In the genomic region with DNA sequence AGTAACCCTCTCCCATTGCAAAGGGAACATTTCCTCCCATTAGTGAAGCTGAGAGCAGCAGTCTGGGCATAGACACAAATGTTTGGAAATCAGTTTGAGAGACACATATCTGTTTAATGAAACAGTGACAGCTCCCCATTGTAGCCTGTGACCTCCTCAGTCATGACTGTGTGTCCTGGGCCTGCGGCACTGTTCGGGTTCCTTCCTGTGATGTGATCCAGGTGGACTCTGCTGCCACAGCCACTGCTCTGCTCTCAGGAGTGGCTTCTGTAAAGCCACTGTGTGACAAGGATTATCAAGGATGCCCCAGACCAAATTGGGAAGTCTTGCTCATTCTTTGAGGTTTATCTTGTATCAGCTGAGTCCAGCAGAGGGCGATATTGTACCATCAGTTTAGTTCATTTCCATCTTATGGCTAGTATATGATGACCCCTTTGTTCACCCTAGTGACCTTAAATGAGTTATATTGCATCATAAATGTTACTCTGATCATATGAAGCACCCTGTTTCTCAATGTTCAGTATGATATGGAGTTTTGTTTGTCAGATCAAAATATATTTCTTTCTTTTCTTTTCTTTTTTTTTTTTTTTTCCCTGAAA, we compare ENCODE assay signal across 8 mouse cellular contexts. TPM values are rescaled to one million over a fixed set of nuclear protein-coding genes. Genes with fewer than 3 reads are reported as not detected.
A peak's percentile ranks its signal among the peaks of the same experiment; 100 is the strongest.
DNase-seq lines count a peak whose midpoint lies in the region; ATAC-seq lines count a peak whose summit lies in the region.

No protein-coding gene starts in this region.

- WGBS in forebrain, embryonic 11.5 days = 43% methylated on average over 3 of the region's 3 CpGs
- WGBS in forebrain, embryonic 16.5 days = 52% methylated on average over 3 of the region's 3 CpGs
- 45% methylated on average over 3 of the region's 3 CpGs for WGBS in hindbrain, embryonic 12.5 days

- H3K4me3 ChIP-seq in forebrain, embryonic 11.5 days (ENCODE audit: low read depth, low read length) = no peak overlapping the region
- no peak overlapping the region for H3K4me3 ChIP-seq in forebrain, embryonic 16.5 days (replicated peaks; ENCODE audit: low read length)
- H3K4me3 ChIP-seq in hindbrain, embryonic 12.5 days = no peak overlapping the region

- H3K27ac ChIP-seq in forebrain, embryonic 11.5 days (ENCODE audit: low read depth, low read length) = no peak overlapping the region
- H3K27ac ChIP-seq in forebrain, embryonic 16.5 days (ENCODE audit: low read length) = no peak overlapping the region
- H3K27ac ChIP-seq in hindbrain, embryonic 12.5 days = no peak overlapping the region

- ATAC-seq in forebrain, embryonic 11.5 days (replicated peaks; ENCODE audit: low FRiP score) = peak; percentile 39; the same call in 1 of the 2 replicates
- ATAC-seq in forebrain, embryonic 16.5 days = no peak
- ATAC-seq in hindbrain, embryonic 12.5 days (ENCODE audit: low FRiP score) = peak; percentile 26; the same call in 1 of the 2 replicates
- peak; percentile 97 for ATAC-seq in megakaryocyte progenitor cell, adult 5-6 weeks (replicated peaks; ENCODE audit: poor library complexity)

- no peaks in the 10 kb centered on the region; the same call in 1 of the 2 replicates for H3K36me3 ChIP-seq in forebrain, embryonic 11.5 days (ENCODE audit: control insufficient read depth, insufficient read depth, low read length)
- H3K36me3 ChIP-seq in forebrain, embryonic 16.5 days (ENCODE audit: control insufficient read depth, insufficient read depth) = peaks cover 6% of the 10 kb centered on the region
- H3K36me3 ChIP-seq in hindbrain, embryonic 12.5 days = peaks cover 69% of the 10 kb centered on the region

- no peak overlapping the region for H3K4me2 ChIP-seq in forebrain, embryonic 11.5 days (ENCODE audit: low read depth, low read length, severe bottlenecking)
- H3K4me2 ChIP-seq in forebrain, embryonic 16.5 days (ENCODE audit: low read length) = no peak overlapping the region
- no peak overlapping the region for H3K4me2 ChIP-seq in hindbrain, embryonic 12.5 days (replicated peaks)

- H3K4me1 ChIP-seq in forebrain, embryonic 11.5 days (replicated peaks; ENCODE audit: control insufficient read depth, insufficient read depth, low read length) = no peaks in the 10 kb centered on the region
- H3K4me1 ChIP-seq in forebrain, embryonic 16.5 days (replicated peaks; ENCODE audit: control insufficient read depth, insufficient read depth, low read length) = no peaks in the 10 kb centered on the region
- no peaks in the 10 kb centered on the region for H3K4me1 ChIP-seq in hindbrain, embryonic 12.5 days

- no peaks in the 10 kb centered on the region for H3K27me3 ChIP-seq in forebrain, embryonic 11.5 days (ENCODE audit: control insufficient read depth, insufficient read depth, low read length)
- H3K27me3 ChIP-seq in forebrain, embryonic 16.5 days (replicated peaks; ENCODE audit: control insufficient read depth, insufficient read depth, low read length) = no peaks in the 10 kb centered on the region
- no peaks in the 10 kb centered on the region for H3K27me3 ChIP-seq in hindbrain, embryonic 12.5 days

- H3K9ac ChIP-seq in forebrain, embryonic 11.5 days (ENCODE audit: low read length) = no peak overlapping the region
- no peak overlapping the region for H3K9ac ChIP-seq in forebrain, embryonic 16.5 days (replicated peaks; ENCODE audit: low read depth, low read length)
- H3K9ac ChIP-seq in hindbrain, embryonic 12.5 days = no peak overlapping the region

- H3K9me3 ChIP-seq in forebrain, embryonic 11.5 days (ENCODE audit: control insufficient read depth, low read length) = no peaks in the 10 kb centered on the region
- H3K9me3 ChIP-seq in forebrain, embryonic 16.5 days (ENCODE audit: control insufficient read depth, low read length) = no peaks in the 10 kb centered on the region
- H3K9me3 ChIP-seq in hindbrain, embryonic 12.5 days (replicated peaks) = no peaks in the 10 kb centered on the region

- DNase-seq in forebrain, embryonic 11.5 days (ENCODE audit: low spot score) = peak; percentile 64
- DNase-seq in adrenal gland, adult 2 months = peak; percentile 49
- DNase-seq in embryo, embryonic 11.5 days (ENCODE audit: low read depth, low spot score) = peak; percentile 63
- peak; percentile 10 to 74 for DNase-seq in layer of hippocampus, postnatal 25 days (ENCODE audit: extremely low spot score in 1 of 2, low spot score in 1 of 2)
- DNase-seq in skeletal muscle tissue, adult 2 months (ENCODE audit: low read depth, low spot score) = peak; percentile 30

RNA-seq across cellular contexts. Expression of a gene that starts 13.4 kb away (rescaled TPM):
- 42.8 and 43.6 TPM in 2 replicates for polyA plus RNA-seq in forebrain, embryonic 11.5 days (2014; fragmentation: Nextera tagmentation; extraction: Ambion mirVana)
- 32.9 and 37.7 TPM in 2 replicates for polyA plus RNA-seq in forebrain, embryonic 16.5 days (2015; fragmentation: Nextera tagmentation; extraction: Ambion mirVana)
- total RNA-seq in adrenal gland, adult 2 months (2021) = 10 to 100 TPM; 66.5 to 74.6 TPM
- polyA plus RNA-seq in adrenal gland, adult 2 months (2012; rRNA removed) = 25.6 and 32.3 TPM in 2 replicates
- polyA plus RNA-seq in hindbrain, embryonic 12.5 days (2016; fragmentation: Nextera tagmentation; extraction: Ambion mirVana) = 48.2 and 51.0 TPM in 2 replicates
- 10 to 100 TPM; 27.4 to 28.5 TPM for total RNA-seq in layer of hippocampus, postnatal 25 days (2021)
- 31.0 and 53.1 TPM in 2 replicates for total RNA-seq in megakaryocyte progenitor cell, adult 5-6 weeks (2015)
- total RNA-seq in megakaryocyte progenitor cell, adult 5-6 weeks (2017) = 14.7 and 21.7 TPM in 2 replicates

RNA-seq across cellular contexts. Expression of a gene that starts 13.7 kb away (rescaled TPM):
- 23.6 and 30.8 TPM in 2 replicates for polyA plus RNA-seq in forebrain, embryonic 11.5 days (2014; fragmentation: Nextera tagmentation; extraction: Ambion mirVana)
- 14.4 and 17.0 TPM in 2 replicates for polyA plus RNA-seq in forebrain, embryonic 16.5 days (2015; fragmentation: Nextera tagmentation; extraction: Ambion mirVana)
- total RNA-seq in adrenal gland, adult 2 months (2021) = 10 to 100 TPM; 18.0 to 22.3 TPM
- 0.71 and 0.79 TPM in 2 replicates for polyA plus RNA-seq in adrenal gland, adult 2 months (2012; rRNA removed)
- 20.9 and 22.2 TPM in 2 replicates for polyA plus RNA-seq in hindbrain, embryonic 12.5 days (2016; fragmentation: Nextera tagmentation; extraction: Ambion mirVana)
- 10 to 100 TPM; 14.1 to 14.5 TPM for total RNA-seq in layer of hippocampus, postnatal 25 days (2021)
- total RNA-seq in megakaryocyte progenitor cell, adult 5-6 weeks (2015) = 45.1 and 52.1 TPM in 2 replicates
- 52.7 and 71.7 TPM in 2 replicates for total RNA-seq in megakaryocyte progenitor cell, adult 5-6 weeks (2017)

RNA-seq across cellular contexts. Expression of a gene that starts 45.7 kb away (rescaled TPM):
- 56.8 and 59.8 TPM in 2 replicates for polyA plus RNA-seq in forebrain, embryonic 11.5 days (2014; fragmentation: Nextera tagmentation; extraction: Ambion mirVana)
- polyA plus RNA-seq in forebrain, embryonic 16.5 days (2015; fragmentation: Nextera tagmentation; extraction: Ambion mirVana) = 137 and 152 TPM in 2 replicates
- total RNA-seq in adrenal gland, adult 2 months (2021) = 10 to 100 TPM; 13.5 to 14.2 TPM
- polyA plus RNA-seq in adrenal gland, adult 2 months (2012; rRNA removed) = 0.76 and 2.0 TPM in 2 replicates
- polyA plus RNA-seq in hindbrain, embryonic 12.5 days (2016; fragmentation: Nextera tagmentation; extraction: Ambion mirVana) = 90.0 and 95.1 TPM in 2 replicates
- total RNA-seq in layer of hippocampus, postnatal 25 days (2021) = 10 to 100 TPM; 33.6 to 37.7 TPM
- total RNA-seq in megakaryocyte progenitor cell, adult 5-6 weeks (2015) = 21.8 and 26.9 TPM in 2 replicates
- total RNA-seq in megakaryocyte progenitor cell, adult 5-6 weeks (2017) = 38.1 and 39.1 TPM in 2 replicates

Comparison
In these comparisons a context has a peak if more than half of its experiments do, and no peak if none do; other contexts are left out.
1. RNA of a gene that starts 45.7 kb away (polyA plus RNA-seq): 137 to 152 TPM in forebrain, embryonic 16.5 days, 90.0 to 95.1 TPM in hindbrain, embryonic 12.5 days and 56.8 to 59.8 TPM in forebrain, embryonic 11.5 days; 0.76 to 2.0 TPM in adrenal gland, adult 2 months; every median in the first group is over 10 times any median in the second.
2. Peak in every context shown above with its lines, with median percentiles within 50 percentile points of each other: DNase-seq.